Mouse (Mus musculus): Measurements from ENCODE around the gene Btbd9. TPM values are rescaled to one million over a fixed set of nuclear protein-coding genes. Genes with fewer than 3 reads are reported as not detected.
A peak's percentile ranks its signal among the peaks of the same experiment; 100 is the strongest.

Btbd9 gene
- polyA plus RNA-seq, 1 experiment from 2014 or later, result 59.7 TPM

DNA sequence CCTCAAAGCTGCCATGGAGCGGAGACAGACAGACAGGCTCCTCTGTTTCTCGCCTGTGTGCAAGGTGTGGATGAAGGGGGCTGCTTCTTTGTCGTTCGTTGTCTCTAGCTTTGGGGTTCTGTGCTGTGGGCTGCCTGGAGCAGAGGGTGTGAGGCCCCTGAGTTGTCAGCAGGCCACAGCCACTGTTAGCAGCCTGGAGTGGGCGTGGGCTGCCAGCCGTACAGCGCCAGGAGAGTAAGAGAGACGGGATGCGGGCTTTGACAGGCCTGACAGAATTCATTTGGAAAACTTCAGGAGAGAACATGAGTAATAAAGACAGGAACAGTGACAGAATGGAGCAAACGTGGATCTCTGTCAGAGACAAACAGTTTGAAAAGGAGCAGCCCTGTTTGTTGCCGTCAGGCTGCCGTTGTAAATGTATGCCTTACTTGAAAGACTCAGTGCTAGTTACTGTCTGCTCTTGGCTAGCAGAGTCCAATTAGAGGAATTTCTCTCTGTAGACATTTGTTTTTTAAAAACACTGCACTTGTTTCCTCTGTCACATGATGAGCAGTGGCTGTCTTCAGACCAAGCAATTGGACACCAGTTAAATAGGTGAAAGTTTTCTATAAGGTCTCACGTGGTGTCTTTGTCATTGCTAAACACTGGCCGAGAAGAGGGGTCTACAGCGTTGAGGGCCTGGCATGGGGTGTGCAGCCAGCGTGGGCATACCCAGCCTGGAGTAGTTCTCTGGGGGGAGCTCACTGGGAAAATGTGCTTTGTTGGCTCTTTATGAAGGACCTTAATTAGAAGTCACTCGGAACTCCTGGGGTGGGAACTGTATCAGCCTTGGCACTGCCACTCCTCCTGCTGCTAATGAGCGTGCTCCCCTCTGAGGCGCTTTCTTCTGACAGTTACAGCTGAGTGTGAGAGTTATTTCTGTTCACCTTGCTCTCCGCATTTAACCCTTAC is 388.0 kb downstream of the Btbd9 start:
- WGBS, result 42% methylated on average over 20 of the region's 20 CpGs
- Histone ChIP-seq H3K9ac (ENCODE audit: low read length) (no peak overlapping the region), H3K4me2 (no peak overlapping the region), H3K9me3 (ENCODE audit: control insufficient read depth, low read length) (no peaks in the 10 kb centered on the region), H3K36me3 (ENCODE audit: control insufficient read depth, insufficient read depth, low read length) (peaks cover 2% of the 10 kb centered on the region; the same call in 1 of the 2 replicates), H3K27ac (ENCODE audit: low read depth, low read length) (peak overlapping the region; percentile 52), H3K4me3 (ENCODE audit: low read depth, low read length) (no peak overlapping the region), H3K27me3 (ENCODE audit: control insufficient read depth, insufficient read depth, low read length) (no peaks in the 10 kb centered on the region), H3K4me1 (ENCODE audit: control insufficient read depth, insufficient read depth, low read length) (peaks cover 18% of the 10 kb centered on the region)
- ATAC-seq (ENCODE audit: low FRiP score) (peak; percentile 62; the same call in 1 of the 2 replicates), DNase-seq (ENCODE audit: low spot score, missing footprints) (peak; percentile 89)

GRCm38 (mm10) chr17:30187581-30187980 is 388.7 kb downstream of the Btbd9 start:
- Histone ChIP-seq H3K9ac (ENCODE audit: low read length) (no peak overlapping the region), H3K36me3 (ENCODE audit: control insufficient read depth, insufficient read depth, low read length) (peaks cover 2% of the 10 kb centered on the region; the same call in 1 of the 2 replicates), H3K27me3 (ENCODE audit: control insufficient read depth, insufficient read depth, low read length) (no peaks in the 10 kb centered on the region), H3K27ac (ENCODE audit: low read depth, low read length) (peak overlapping the region; percentile 52; the same call in 1 of the 2 replicates), H3K9me3 (ENCODE audit: control insufficient read depth, low read length) (no peaks in the 10 kb centered on the region), H3K4me2 (no peak overlapping the region), H3K4me3 (ENCODE audit: low read depth, low read length) (no peak overlapping the region), H3K4me1 (ENCODE audit: control insufficient read depth, insufficient read depth, low read length) (peaks cover 18% of the 10 kb centered on the region)
- DNase-seq (ENCODE audit: low spot score, missing footprints) (no peak), ATAC-seq (ENCODE audit: low FRiP score) (no peak)
- WGBS, result 36% methylated on average over 5 of the region's 5 CpGs

DNA sequence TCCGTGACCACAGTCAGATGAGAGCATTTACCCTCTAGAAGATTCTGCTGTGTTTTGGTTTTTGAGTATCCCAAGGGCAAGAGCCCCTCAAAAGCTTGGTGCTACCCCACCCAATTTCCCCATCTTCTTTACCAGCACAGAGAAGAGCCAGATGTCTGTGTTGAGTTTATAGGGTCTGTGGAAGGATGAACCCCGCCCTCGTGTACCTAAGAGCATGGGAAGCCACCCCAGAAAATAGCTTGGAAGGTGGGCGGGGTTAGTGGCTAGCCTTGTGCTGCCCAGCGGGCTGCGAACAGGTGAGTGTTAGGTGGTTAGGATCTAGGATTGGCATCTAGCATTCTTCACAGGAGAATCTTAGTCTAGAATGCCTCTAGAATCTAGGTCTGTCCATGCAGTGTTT is 389.1 kb downstream of the Btbd9 start:
- Histone ChIP-seq H3K9ac (ENCODE audit: low read length) (no peak overlapping the region), H3K36me3 (ENCODE audit: control insufficient read depth, insufficient read depth, low read length) (no peaks in the 10 kb centered on the region), H3K9me3 (ENCODE audit: control insufficient read depth, low read length) (no peaks in the 10 kb centered on the region), H3K27me3 (ENCODE audit: control insufficient read depth, insufficient read depth, low read length) (no peaks in the 10 kb centered on the region), H3K27ac (ENCODE audit: low read depth, low read length) (peak overlapping the region; percentile 52; the same call in 1 of the 2 replicates), H3K4me3 (ENCODE audit: low read depth, low read length) (no peak overlapping the region), H3K4me1 (ENCODE audit: control insufficient read depth, insufficient read depth, low read length) (peaks cover 18% of the 10 kb centered on the region), H3K4me2 (no peak overlapping the region)
- no peak for ATAC-seq (ENCODE audit: low FRiP score)
- DNase-seq (ENCODE audit: low spot score, missing footprints), result peak; percentile 69
- WGBS, result 92% methylated on average over 6 of the region's 6 CpGs

- no peak overlapping the region for H3K4me3 ChIP-seq (ENCODE audit: low read depth, low read length)
- DNase-seq (ENCODE audit: low spot score, missing footprints) (no peak), ATAC-seq (ENCODE audit: low FRiP score) (no peak)
- no peak overlapping the region for H3K4me2 ChIP-seq
- H3K9me3 ChIP-seq (ENCODE audit: control insufficient read depth, low read length), result no peaks in the 10 kb centered on the region
- H3K27me3 ChIP-seq (ENCODE audit: control insufficient read depth, insufficient read depth, low read length), result no peaks in the 10 kb centered on the region
- H3K27ac ChIP-seq (ENCODE audit: low read depth, low read length), result no peak overlapping the region
- peaks cover 16% of the 10 kb centered on the region for H3K4me1 ChIP-seq (ENCODE audit: control insufficient read depth, insufficient read depth, low read length)
- no peaks in the 10 kb centered on the region for H3K36me3 ChIP-seq (ENCODE audit: control insufficient read depth, insufficient read depth, low read length)
- WGBS, result 92% methylated on average over 6 of the region's 6 CpGs
- H3K9ac ChIP-seq (ENCODE audit: low read length), result no peak overlapping the region
Measured at GRCm38 (mm10) chr17:30183561-30183960, 392.7 kb downstream of the Btbd9 start.

- peaks cover 2% of the 10 kb centered on the region for H3K4me1 ChIP-seq (ENCODE audit: control insufficient read depth, insufficient read depth, low read length)
- WGBS, result 96% methylated on average over 2 of the region's 2 CpGs
- H3K4me2 ChIP-seq, result no peak overlapping the region
- H3K4me3 ChIP-seq (ENCODE audit: low read depth, low read length), result no peak overlapping the region
- no peaks in the 10 kb centered on the region for H3K27me3 ChIP-seq (ENCODE audit: control insufficient read depth, insufficient read depth, low read length)
- no peak for DNase-seq (ENCODE audit: low spot score, missing footprints)
- ATAC-seq (ENCODE audit: low FRiP score), result no peak
- peaks cover 6% of the 10 kb centered on the region; the same call in 1 of the 2 replicates for H3K36me3 ChIP-seq (ENCODE audit: control insufficient read depth, insufficient read depth, low read length)
- H3K9ac ChIP-seq (ENCODE audit: low read length), result no peak overlapping the region
- H3K27ac ChIP-seq (ENCODE audit: low read depth, low read length), result no peak overlapping the region
- H3K9me3 ChIP-seq (ENCODE audit: control insufficient read depth, low read length), result no peaks in the 10 kb centered on the region
Measured at GRCm38 (mm10) chr17:30182063-30182462, 394.2 kb downstream of the Btbd9 start.

- no peak overlapping the region for H3K9ac ChIP-seq (ENCODE audit: low read length)
- WGBS, result 96% methylated on average over 4 of the region's 4 CpGs
- no peaks in the 10 kb centered on the region for H3K4me1 ChIP-seq (ENCODE audit: control insufficient read depth, insufficient read depth, low read length)
- H3K36me3 ChIP-seq (ENCODE audit: control insufficient read depth, insufficient read depth, low read length), result peaks cover 6% of the 10 kb centered on the region; the same call in 1 of the 2 replicates
- H3K27ac ChIP-seq (ENCODE audit: low read depth, low read length), result no peak overlapping the region
- ATAC-seq (ENCODE audit: low FRiP score), result no peak
- peak; percentile 39 for DNase-seq (ENCODE audit: low spot score, missing footprints)
- no peaks in the 10 kb centered on the region for H3K9me3 ChIP-seq (ENCODE audit: control insufficient read depth, low read length)
- H3K4me3 ChIP-seq (ENCODE audit: low read depth, low read length), result no peak overlapping the region
- no peak overlapping the region for H3K4me2 ChIP-seq
- H3K27me3 ChIP-seq (ENCODE audit: control insufficient read depth, insufficient read depth, low read length), result no peaks in the 10 kb centered on the region
Measured at GRCm38 (mm10) chr17:30181554-30181953, 394.7 kb downstream of the Btbd9 start.

DNA sequence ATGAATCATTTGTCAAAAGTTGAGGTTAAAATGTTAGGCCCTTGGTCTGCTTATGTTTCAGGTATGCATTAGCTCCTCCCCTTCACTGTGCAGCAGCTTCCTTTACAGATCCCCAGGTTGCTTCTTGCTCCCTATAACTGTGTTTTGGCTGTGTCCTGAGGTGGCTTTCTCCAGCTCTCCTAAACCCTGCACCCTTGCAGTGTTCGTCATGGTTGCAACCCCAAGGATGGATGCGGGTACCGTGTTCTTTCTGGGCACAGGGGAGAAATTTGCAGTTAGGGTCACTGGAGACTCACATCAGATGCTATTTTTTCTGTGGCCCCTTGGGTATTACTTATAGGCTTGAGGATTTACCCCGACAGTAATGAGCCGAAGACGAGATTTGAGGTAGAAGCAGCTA is 396.1 kb downstream of the Btbd9 start:
- no peak overlapping the region for H3K4me2 ChIP-seq
- no peak overlapping the region for H3K27ac ChIP-seq (ENCODE audit: low read depth, low read length)
- DNase-seq (ENCODE audit: low spot score, missing footprints) (peak; percentile 51), ATAC-seq (ENCODE audit: low FRiP score) (no peak)
- H3K27me3 ChIP-seq (ENCODE audit: control insufficient read depth, insufficient read depth, low read length), result no peaks in the 10 kb centered on the region
- H3K36me3 ChIP-seq (ENCODE audit: control insufficient read depth, insufficient read depth, low read length), result peaks cover 6% of the 10 kb centered on the region; the same call in 1 of the 2 replicates
- H3K9ac ChIP-seq (ENCODE audit: low read length), result no peak overlapping the region
- H3K4me1 ChIP-seq (ENCODE audit: control insufficient read depth, insufficient read depth, low read length), result no peaks in the 10 kb centered on the region
- WGBS, result 89% methylated on average over 6 of the region's 6 CpGs
- no peak overlapping the region for H3K4me3 ChIP-seq (ENCODE audit: low read depth, low read length)
- H3K9me3 ChIP-seq (ENCODE audit: control insufficient read depth, low read length), result no peaks in the 10 kb centered on the region

DNA sequence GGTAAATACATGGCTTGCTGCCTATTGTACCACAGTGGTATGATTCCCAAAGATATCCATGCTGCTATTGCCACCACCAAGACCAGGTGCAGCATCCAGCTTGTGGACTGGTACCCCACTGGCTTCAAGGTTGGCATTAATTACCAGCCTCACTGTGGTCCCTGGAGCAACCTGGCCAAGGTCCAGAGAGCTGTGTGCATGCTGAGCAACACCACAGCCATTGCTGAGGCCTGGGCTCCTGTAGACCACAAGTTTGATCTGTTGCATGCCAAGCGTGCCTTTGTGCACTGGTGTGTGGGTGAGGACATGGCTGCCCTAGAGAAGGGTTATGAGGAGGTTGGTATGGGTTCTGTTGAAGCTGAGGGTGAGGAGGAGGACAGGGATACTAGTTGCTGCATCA is 397.9 kb downstream of the Btbd9 start:
- Histone ChIP-seq H3K27ac (ENCODE audit: low read depth, low read length) (no peak overlapping the region), H3K9me3 (ENCODE audit: control insufficient read depth, low read length) (no peaks in the 10 kb centered on the region), H3K4me2 (no peak overlapping the region), H3K9ac (ENCODE audit: low read length) (no peak overlapping the region), H3K36me3 (ENCODE audit: control insufficient read depth, insufficient read depth, low read length) (peaks cover 6% of the 10 kb centered on the region; the same call in 1 of the 2 replicates), H3K4me3 (ENCODE audit: low read depth, low read length) (no peak overlapping the region), H3K27me3 (ENCODE audit: control insufficient read depth, insufficient read depth, low read length) (no peaks in the 10 kb centered on the region), H3K4me1 (ENCODE audit: control insufficient read depth, insufficient read depth, low read length) (no peaks in the 10 kb centered on the region)
- WGBS, result 91% methylated on average over 1 of the region's 1 CpGs
- DNase-seq (ENCODE audit: low spot score, missing footprints) (no peak), ATAC-seq (ENCODE audit: low FRiP score) (no peak)

DNA sequence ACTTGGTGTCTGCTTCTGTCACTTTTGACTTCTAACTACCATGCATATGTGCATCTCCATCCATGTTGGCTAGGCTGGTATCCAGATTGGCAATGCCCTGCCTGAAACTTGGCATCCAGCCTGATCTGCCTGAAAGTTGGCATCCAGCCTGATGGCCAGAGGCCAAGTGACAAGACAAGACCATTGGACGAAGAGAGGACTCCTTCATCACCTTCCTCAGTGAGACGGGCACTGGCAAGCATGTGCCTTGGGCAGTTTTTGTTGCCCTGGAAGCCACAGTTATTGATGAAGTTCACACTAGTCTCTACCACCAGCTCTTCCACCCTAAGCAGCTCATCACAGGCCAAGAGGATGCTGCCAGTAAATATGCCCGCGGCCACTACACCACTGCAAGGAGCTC is 398.9 kb downstream of the Btbd9 start:
- 97% methylated on average over 4 of the region's 4 CpGs for WGBS
- no peak overlapping the region for H3K4me2 ChIP-seq
- H3K9ac ChIP-seq (ENCODE audit: low read length), result no peak overlapping the region
- peaks cover 6% of the 10 kb centered on the region; the same call in 1 of the 2 replicates for H3K36me3 ChIP-seq (ENCODE audit: control insufficient read depth, insufficient read depth, low read length)
- ATAC-seq (ENCODE audit: low FRiP score) (no peak), DNase-seq (ENCODE audit: low spot score, missing footprints) (no peak)
- H3K27me3 ChIP-seq (ENCODE audit: control insufficient read depth, insufficient read depth, low read length), result no peaks in the 10 kb centered on the region
- no peaks in the 10 kb centered on the region for H3K4me1 ChIP-seq (ENCODE audit: control insufficient read depth, insufficient read depth, low read length)
- H3K27ac ChIP-seq (ENCODE audit: low read depth, low read length), result no peak overlapping the region
- no peak overlapping the region for H3K4me3 ChIP-seq (ENCODE audit: low read depth, low read length)
- no peaks in the 10 kb centered on the region for H3K9me3 ChIP-seq (ENCODE audit: control insufficient read depth, low read length)

Measured in midbrain, embryonic 11.5 days (tissue).